32 mouse cellular contexts compared by ENCODE assay signal in the genomic region with DNA sequence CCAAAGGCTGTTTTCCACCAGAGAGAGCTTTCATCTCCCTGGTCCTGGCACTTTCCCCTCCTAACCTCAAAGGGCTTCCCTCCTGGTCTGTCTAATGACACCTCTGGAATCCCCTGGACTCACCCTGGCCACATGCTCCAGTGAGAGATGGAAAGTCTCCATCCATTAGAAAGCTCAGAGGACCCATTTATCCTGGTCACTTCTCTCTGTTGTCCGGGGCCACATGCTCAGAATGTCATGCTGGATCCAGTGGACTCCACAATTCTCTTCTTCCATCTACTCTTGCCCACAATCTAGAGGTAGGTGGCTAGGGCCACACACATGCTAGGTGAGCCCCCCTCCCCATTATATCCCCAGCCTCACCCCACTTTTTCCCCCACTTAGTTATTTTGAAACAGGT. TPM values are rescaled to one million over a fixed set of nuclear protein-coding genes. Genes with fewer than 3 reads are reported as not detected.
"Had no signal": no experiment of that assay in that cellular context is flagged by ENCODE, and none has a peak within 500 bp of the region (broad histone marks: within the 10 kb centered on the region; RNA-seq: fewer than 3 reads in every experiment).

No protein-coding gene starts in this region.

- H3K27ac ChIP-seq: limb, embryonic 12.5 days; limb, embryonic 13.5 days; limb, embryonic 15.5 days; liver, embryonic 12.5 days; liver, embryonic 13.5 days; liver, embryonic 14.5 days; liver, embryonic 15.5 days; lung, embryonic 15.5 days; macrophage; midbrain, embryonic 10.5 days; midbrain, embryonic 12.5 days; midbrain, embryonic 13.5 days; midbrain, embryonic 15.5 days; neural tube, embryonic 12.5 days; neural tube, embryonic 13.5 days had no signal

- H3K36me3 ChIP-seq: limb, embryonic 12.5 days; limb, embryonic 13.5 days; limb, embryonic 15.5 days; liver, embryonic 12.5 days; liver, embryonic 13.5 days; liver, embryonic 15.5 days; lung, embryonic 15.5 days; midbrain, embryonic 10.5 days; midbrain, embryonic 12.5 days; midbrain, embryonic 13.5 days; midbrain, embryonic 15.5 days; neural tube, embryonic 12.5 days; neural tube, embryonic 13.5 days had no signal

- DNase-seq: left cerebral cortex, postnatal 4 days; liver, embryonic 13.5 days; lung, adult 18-20 months; lung, adult 2 months; lung, embryonic 14.5 days; lung, postnatal 10 days; lung, postnatal 14 days; lung, postnatal 36 days; lung, postnatal 4 days; midbrain, embryonic 14.5 days had no signal

- H3K9ac ChIP-seq: limb, embryonic 12.5 days; limb, embryonic 13.5 days; limb, embryonic 15.5 days; liver, embryonic 12.5 days; liver, embryonic 13.5 days; liver, embryonic 14.5 days; liver, embryonic 15.5 days; lung, embryonic 14.5 days; lung, embryonic 15.5 days; midbrain, embryonic 12.5 days; midbrain, embryonic 13.5 days; midbrain, embryonic 15.5 days; neural tube, embryonic 12.5 days; neural tube, embryonic 13.5 days had no signal

- H3K27me3 ChIP-seq: limb, embryonic 12.5 days; limb, embryonic 13.5 days; limb, embryonic 15.5 days; liver, embryonic 12.5 days; liver, embryonic 13.5 days; liver, embryonic 15.5 days; lung, embryonic 15.5 days; midbrain, embryonic 12.5 days; midbrain, embryonic 13.5 days; midbrain, embryonic 15.5 days; neural tube, embryonic 12.5 days; neural tube, embryonic 13.5 days had no signal

- H3K4me3 ChIP-seq: limb, embryonic 12.5 days; limb, embryonic 13.5 days; limb, embryonic 15.5 days; liver, embryonic 12.5 days; liver, embryonic 13.5 days; liver, embryonic 15.5 days; lung, embryonic 15.5 days; megakaryocyte, embryonic 14.5 days; midbrain, embryonic 10.5 days; midbrain, embryonic 12.5 days; midbrain, embryonic 13.5 days; midbrain, embryonic 15.5 days; myocyte; neural tube, embryonic 12.5 days; neural tube, embryonic 13.5 days had no signal

- ATAC-seq: liver, embryonic 12.5 days; lung, postnatal 0 days; midbrain, embryonic 13.5 days; midbrain, embryonic 15.5 days; midbrain, embryonic 16.5 days had no signal

- H3K4me1 ChIP-seq: limb, embryonic 12.5 days; limb, embryonic 13.5 days; limb, embryonic 15.5 days; liver, embryonic 12.5 days; liver, embryonic 13.5 days; liver, embryonic 15.5 days; lung, embryonic 15.5 days; midbrain, embryonic 10.5 days; midbrain, embryonic 12.5 days; midbrain, embryonic 13.5 days; midbrain, embryonic 15.5 days; neural tube, embryonic 12.5 days; neural tube, embryonic 13.5 days had no signal

- H3K9me3 ChIP-seq: limb, embryonic 12.5 days; limb, embryonic 13.5 days; limb, embryonic 15.5 days; liver, embryonic 12.5 days; liver, embryonic 13.5 days; liver, embryonic 15.5 days; lung, embryonic 15.5 days; midbrain, embryonic 10.5 days; midbrain, embryonic 12.5 days; midbrain, embryonic 13.5 days; midbrain, embryonic 15.5 days; neural tube, embryonic 12.5 days; neural tube, embryonic 13.5 days had no signal

- H3K4me2 ChIP-seq: limb, embryonic 12.5 days; limb, embryonic 13.5 days; limb, embryonic 15.5 days; liver, embryonic 11.5 days; liver, embryonic 12.5 days; liver, embryonic 13.5 days; liver, embryonic 15.5 days; lung, embryonic 14.5 days; lung, embryonic 15.5 days; midbrain, embryonic 11.5 days; midbrain, embryonic 12.5 days; midbrain, embryonic 13.5 days; midbrain, embryonic 15.5 days; neural tube, embryonic 12.5 days; neural tube, embryonic 13.5 days had no signal

RNA-seq across cellular contexts. Expression of a gene that starts 11.8 kb away (rescaled TPM):
- total RNA-seq: megakaryocyte-erythroid progenitor cell, adult 5-6 weeks; monocyte, adult 5-6 weeks had no signal
- polyA plus RNA-seq: macrophage had no signal
